Mouse (Mus musculus) limb, embryonic 15.5 days (tissue): ENCODE data around the gene Fam126b. TPM values are rescaled to one million over a fixed set of nuclear protein-coding genes. Genes with fewer than 3 reads are reported as not detected.
"Not testable (repeated sequence)": the region's sequence is repeated elsewhere in the genome, so short reads cannot be mapped to it uniquely, and the experiment has no call there.

Experiments
- ATAC-seq: fragments of 200-750 bp; cut with Nextera tagmentation; 2 replicates; pipeline ENCODE4 v1.8.0; 2017; ENCODE audit warnings: low read depth, moderate TSS enrichment; ENCODE audit not compliant: insufficient number of reproducible peaks, low FRiP score, low TSS enrichment
- H3K27ac ChIP-seq: fragments of 300-500 bp; sonication (generic); 2 replicates; pipeline ENCODE4 v1.5.1; 2015; ENCODE audit warnings: moderate library complexity, mild to moderate bottlenecking, inconsistent platforms
- H3K27me3 ChIP-seq: fragments of 300-500 bp; sonication (generic); 2 replicates; pipeline ENCODE4 v1.6.1; 2015; ENCODE audit warnings: inconsistent platforms
- H3K36me3 ChIP-seq: fragments of 300-500 bp; sonication (generic); 2 replicates; pipeline ENCODE4 v1.6.1; 2015; ENCODE audit warnings: inconsistent platforms
- H3K4me1 ChIP-seq: fragments of 300-500 bp; sonication (generic); 2 replicates; pipeline ENCODE4 v1.6.1; 2015; ENCODE audit warnings: inconsistent platforms
- H3K4me2 ChIP-seq: fragments of 300-500 bp; sonication (generic); 2 replicates; pipeline ENCODE4 v1.6.1; 2015; ENCODE audit warnings: mild to moderate bottlenecking, inconsistent platforms
- H3K4me3 ChIP-seq: fragments of 300-500 bp; sonication (generic); 2 replicates; pipeline ENCODE4 v1.5.1; 2015; ENCODE audit warnings: mild to moderate bottlenecking, inconsistent platforms
- H3K9ac ChIP-seq: fragments of 300-500 bp; sonication (generic); 2 replicates; pipeline ENCODE4 v1.6.1; 2015; ENCODE audit warnings: inconsistent platforms
- H3K9me3 ChIP-seq: fragments of 300-500 bp; sonication (generic); 2 replicates; pipeline ENCODE4 v1.6.1; 2016; ENCODE audit warnings: inconsistent platforms
- WGBS: fragments of 180-500 bp; shearing (Covaris S2); methylation state at CpG from one replicate; pipeline ENCODE4 v1.1.7; 2015; 5-methylcytosine and 5-hydroxymethylcytosine counted together
- polyA plus RNA-seq: library from polyadenylated mRNA; unstranded; fragments of >200 nt; fragmentation: Nextera tagmentation; extraction: Ambion mirVana; gene quantifications from 2 replicates; pipeline ENCODE4 v1.2.1, GENCODE M21; 2015

Gene Fam126b
- polyA plus RNA-seq, 1 experiment from 2014 or later, result 7.4 TPM

DNA sequence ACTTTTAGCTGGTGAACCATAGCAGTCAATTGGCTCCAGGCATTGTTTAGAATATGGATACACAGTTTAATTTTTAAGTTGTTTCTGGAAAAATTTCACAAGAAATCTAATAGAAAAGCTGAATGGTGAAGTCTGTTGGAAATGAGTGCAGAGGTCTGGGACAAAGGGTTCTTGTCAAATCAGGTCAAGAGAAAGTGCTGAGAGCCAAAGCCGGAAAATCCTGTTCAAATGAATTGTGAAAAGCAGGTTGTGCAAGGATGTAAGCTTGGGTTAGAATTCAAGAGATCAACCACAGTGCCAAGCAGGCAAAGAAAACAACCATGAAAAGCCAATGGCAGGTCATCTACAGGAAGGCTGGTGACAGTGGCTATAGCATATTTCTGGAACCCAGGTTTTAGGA, 24.0 kb upstream of the Fam126b start:
- Histone ChIP-seq H3K4me2 (no peak overlapping the region), H3K36me3 (no peaks in the 10 kb centered on the region), H3K27ac (no peak overlapping the region), H3K4me1 (no peaks in the 10 kb centered on the region), H3K27me3 (no peaks in the 10 kb centered on the region), H3K4me3 (no peak overlapping the region), H3K9me3 (no peaks in the 10 kb centered on the region), H3K9ac (no peak overlapping the region)
- no peak for ATAC-seq
- 86% methylated on average over 1 of the region's 1 CpGs for WGBS

DNA sequence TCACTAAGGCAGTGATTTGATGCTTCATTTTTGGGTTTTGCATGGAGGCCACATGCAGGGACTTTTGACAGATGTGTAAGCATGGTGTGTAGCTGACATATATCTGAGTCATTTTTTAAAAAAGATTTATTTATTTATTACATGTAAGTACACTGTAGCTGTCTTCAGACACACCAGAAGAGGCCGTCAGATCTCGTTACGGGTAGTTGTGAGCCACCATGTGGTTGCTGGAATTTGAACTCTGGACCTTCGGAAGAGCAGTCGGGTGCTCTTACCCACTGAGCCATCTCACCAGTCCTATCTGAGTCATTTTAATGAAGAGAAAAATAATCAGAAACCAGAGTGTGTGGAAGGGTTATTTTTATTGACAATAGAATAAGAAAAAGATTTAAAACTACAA, 23.5 kb upstream of the Fam126b start:
- H3K9ac ChIP-seq, H3K27me3 ChIP-seq, H3K9me3 ChIP-seq, ATAC-seq, H3K4me2 ChIP-seq, H3K4me1 ChIP-seq, H3K27ac ChIP-seq, H3K36me3 ChIP-seq, H3K4me3 ChIP-seq: not testable (repeated sequence)
- 86% methylated on average over 5 of the region's 5 CpGs for WGBS

DNA sequence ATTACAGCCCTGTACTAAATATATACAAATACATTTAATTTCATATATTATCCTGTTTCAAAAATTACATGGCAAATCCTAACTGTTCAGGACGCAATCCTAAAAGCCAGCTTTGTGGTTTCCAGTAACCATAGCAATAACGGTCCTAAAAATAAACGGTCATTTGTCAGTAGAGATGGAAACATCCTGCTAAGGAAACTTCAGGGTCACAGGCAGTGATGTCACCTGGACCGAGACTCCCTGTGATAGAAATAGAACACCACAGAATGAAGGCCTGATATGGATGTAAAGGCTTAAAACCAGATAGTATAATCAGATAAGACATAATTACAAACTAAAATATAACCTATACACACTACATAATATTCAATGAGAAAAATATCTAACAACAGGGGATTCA, 17.6 kb upstream of the Fam126b start:
- WGBS, result 68% methylated on average over 4 of the region's 4 CpGs
- no peaks in the 10 kb centered on the region for H3K36me3 ChIP-seq

DNA sequence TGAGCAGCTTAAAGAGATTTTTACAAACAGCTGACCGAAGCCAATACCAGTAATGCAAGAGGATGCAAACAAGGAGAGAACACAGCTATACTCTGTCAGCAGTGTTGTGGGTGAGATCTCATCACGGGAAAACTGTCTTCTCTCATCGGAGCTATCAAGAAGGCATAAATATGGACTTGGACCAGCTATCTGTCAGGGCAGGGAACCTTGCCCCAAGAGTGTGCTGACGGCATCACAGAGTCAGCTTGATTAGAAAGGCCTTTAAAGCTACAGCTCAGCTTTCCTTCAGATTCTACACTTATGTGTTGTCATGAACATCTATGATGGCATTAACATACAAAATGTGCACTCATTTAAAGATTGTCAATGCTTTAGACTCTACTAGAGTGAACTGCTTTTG, 16.6 kb upstream of the Fam126b start:
- no peaks in the 10 kb centered on the region for H3K4me1 ChIP-seq
- H3K9me3 ChIP-seq, result no peaks in the 10 kb centered on the region
- H3K27ac ChIP-seq, result no peak overlapping the region
- no peak overlapping the region for H3K9ac ChIP-seq
- ATAC-seq, result no peak
- no peaks in the 10 kb centered on the region for H3K36me3 ChIP-seq
- no peaks in the 10 kb centered on the region for H3K27me3 ChIP-seq
- H3K4me2 ChIP-seq, result no peak overlapping the region
- no peak overlapping the region for H3K4me3 ChIP-seq
- 82% methylated on average over 4 of the region's 4 CpGs for WGBS

More for the DNA sequence above, 17.6 kb upstream of the Fam126b start:
- no peak overlapping the region for H3K4me3 ChIP-seq
- ATAC-seq, result no peak
- no peak overlapping the region for H3K4me2 ChIP-seq
- no peaks in the 10 kb centered on the region for H3K9me3 ChIP-seq
- no peak overlapping the region for H3K27ac ChIP-seq
- no peak overlapping the region for H3K9ac ChIP-seq
- no peaks in the 10 kb centered on the region for H3K4me1 ChIP-seq
- H3K27me3 ChIP-seq, result no peaks in the 10 kb centered on the region

DNA sequence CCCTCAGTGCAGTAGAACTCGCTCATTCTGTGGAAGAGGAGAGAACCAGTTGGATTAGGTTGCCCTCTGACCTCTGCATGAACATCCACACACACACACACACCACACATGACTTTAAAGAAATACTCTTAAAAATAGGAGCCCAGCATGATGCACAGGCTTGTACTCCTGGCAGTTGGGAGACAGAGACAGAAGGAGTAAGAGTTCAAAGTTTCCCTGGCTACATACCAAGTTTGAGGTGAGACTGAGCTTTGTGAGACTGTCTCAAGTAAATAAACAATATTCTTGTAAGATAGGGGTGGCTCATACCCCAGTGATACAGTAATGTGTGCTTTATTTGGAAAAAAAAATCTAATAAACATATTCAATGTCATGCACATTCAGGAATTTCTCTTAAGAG, 1.4 kb upstream of the Fam126b start:
- Histone ChIP-seq H3K4me1 (peaks cover 16% of the 10 kb centered on the region), H3K27ac (no peak overlapping the region), H3K36me3 (peaks cover 7% of the 10 kb centered on the region; the same call in 1 of the 2 replicates), H3K9me3 (no peaks in the 10 kb centered on the region), H3K27me3 (no peaks in the 10 kb centered on the region), H3K4me3 (peak overlapping the region; percentile 76), H3K9ac (no peak overlapping the region), H3K4me2 (peak overlapping the region; percentile 52; the same call in 1 of the 2 replicates)
- ATAC-seq, result no peak
- 96% methylated on average over 1 of the region's 1 CpGs for WGBS

DNA sequence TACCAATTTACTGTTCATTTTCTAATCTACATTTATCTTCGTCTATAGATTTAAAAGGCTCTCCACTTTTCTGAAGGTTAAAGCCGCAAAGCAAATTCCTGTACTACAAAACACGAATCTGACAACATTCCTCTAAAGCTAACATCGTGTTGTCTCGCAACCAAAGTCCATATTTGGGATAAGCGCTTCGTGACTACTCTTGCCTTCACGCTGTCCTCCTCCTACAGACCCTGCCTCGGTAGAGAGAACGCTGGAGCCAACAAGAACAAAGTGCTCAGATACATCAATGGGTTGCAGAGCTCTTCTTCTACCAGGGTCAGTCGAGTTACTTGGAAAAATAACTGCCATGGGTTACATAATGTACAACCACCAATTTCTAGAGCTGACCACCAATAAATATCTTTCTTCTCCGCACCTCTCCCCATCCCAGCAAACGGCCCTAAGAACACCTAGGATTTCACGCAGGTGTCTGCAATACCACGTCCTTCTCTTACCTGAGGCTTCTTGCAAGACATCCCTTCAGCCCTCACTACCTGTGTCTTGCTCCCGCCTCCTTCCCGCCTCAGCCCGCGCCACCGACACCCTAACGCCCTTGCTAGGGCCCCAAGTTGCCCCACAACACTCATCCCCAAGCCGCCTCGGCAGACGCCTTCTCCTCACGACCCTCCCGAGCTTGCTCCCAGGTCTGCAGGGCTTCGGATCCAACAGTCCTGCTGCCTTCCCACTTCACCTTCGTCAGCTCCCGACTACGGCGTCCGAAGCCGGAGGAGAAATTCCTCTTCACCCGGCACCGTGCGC, 551 bp downstream of the Fam126b start:
- Histone ChIP-seq H3K27ac (no peak overlapping the region; the same call in 1 of the 2 replicates), H3K9ac (peak overlapping the region; percentile 74), H3K27me3 (no peaks in the 10 kb centered on the region), H3K36me3 (no peaks in the 10 kb centered on the region), H3K9me3 (no peaks in the 10 kb centered on the region), H3K4me3 (peak overlapping the region; percentile 76), H3K4me2 (peak overlapping the region; percentile 59), H3K4me1 (peaks cover 16% of the 10 kb centered on the region)
- peak; percentile 28; the same call in 1 of the 2 replicates for ATAC-seq
- 6% methylated on average over 35 of the region's 36 CpGs for WGBS

DNA sequence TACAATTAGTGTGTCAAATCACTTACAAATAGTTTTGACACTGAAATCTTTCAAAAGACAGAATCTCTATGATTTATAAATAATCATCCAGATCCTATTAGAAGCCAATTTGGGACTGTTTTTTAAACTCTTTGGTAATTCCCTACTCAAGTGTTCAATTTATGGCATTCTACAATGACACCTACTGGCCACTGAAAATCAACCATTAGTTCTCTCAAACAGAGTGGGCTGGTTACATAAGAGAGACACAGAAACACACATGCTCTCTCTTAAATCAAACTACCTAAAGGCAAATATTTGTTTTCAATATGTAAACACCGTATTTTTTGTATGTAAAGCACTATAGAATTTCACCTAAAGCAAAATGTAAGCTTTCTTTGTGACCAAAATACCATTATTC, 1.9 kb downstream of the Fam126b start:
- ATAC-seq, result no peak
- peaks cover 16% of the 10 kb centered on the region for H3K4me1 ChIP-seq
- no peaks in the 10 kb centered on the region for H3K36me3 ChIP-seq
- 84% methylated on average over 1 of the region's 1 CpGs for WGBS
- no peak overlapping the region for H3K4me3 ChIP-seq
- H3K27ac ChIP-seq, result no peak overlapping the region
- H3K4me2 ChIP-seq, result no peak overlapping the region
- H3K9ac ChIP-seq, result no peak overlapping the region
- H3K9me3 ChIP-seq, result no peaks in the 10 kb centered on the region
- H3K27me3 ChIP-seq, result no peaks in the 10 kb centered on the region

DNA sequence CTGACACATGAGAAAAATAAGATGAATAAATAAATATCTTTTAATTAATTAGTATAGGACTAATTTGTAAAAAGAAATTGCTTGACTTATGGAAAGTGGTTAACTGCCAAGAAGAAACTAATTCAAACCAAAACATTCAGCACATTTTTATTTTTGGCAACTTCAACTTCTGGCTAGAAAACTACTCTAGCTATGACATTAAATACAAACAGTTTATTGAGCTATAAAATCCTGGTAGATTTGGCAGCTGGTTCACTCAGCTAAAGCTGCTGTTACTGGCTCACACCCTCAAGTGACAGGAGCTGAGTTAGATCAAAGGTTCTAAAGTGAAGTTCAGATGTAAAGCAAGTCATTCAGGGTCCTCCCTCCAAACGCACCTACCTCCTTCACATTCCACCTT, 3.5 kb downstream of the Fam126b start:
- H3K9ac ChIP-seq, result no peak overlapping the region
- no peaks in the 10 kb centered on the region for H3K36me3 ChIP-seq
- peaks cover 16% of the 10 kb centered on the region for H3K4me1 ChIP-seq
- no peaks in the 10 kb centered on the region for H3K9me3 ChIP-seq
- 35% methylated on average over 1 of the region's 1 CpGs for WGBS
- no peak overlapping the region for H3K4me2 ChIP-seq
- H3K4me3 ChIP-seq, result no peak overlapping the region
- H3K27me3 ChIP-seq, result no peaks in the 10 kb centered on the region
- no peak for ATAC-seq
- H3K27ac ChIP-seq, result no peak overlapping the region; the same call in 1 of the 2 replicates

DNA sequence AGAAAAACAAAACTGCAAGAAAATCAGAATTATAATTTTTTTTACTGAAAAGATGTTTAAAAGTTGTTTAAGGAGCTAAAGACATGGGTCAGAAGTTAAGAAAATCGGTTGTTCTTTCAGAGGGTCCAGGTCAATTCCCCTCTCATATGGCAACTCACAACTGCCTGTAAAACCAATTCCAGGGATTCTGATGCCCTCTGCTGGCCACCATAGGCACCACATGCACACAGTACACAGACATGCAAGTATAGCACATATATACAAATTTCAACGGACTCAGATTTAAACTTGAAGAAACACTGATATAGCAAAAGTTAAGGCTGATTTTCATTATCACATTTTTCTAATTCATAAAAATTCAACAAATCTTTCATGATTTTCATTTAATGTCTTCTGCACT, 6.9 kb downstream of the Fam126b start:
- H3K27ac ChIP-seq, result no peak overlapping the region
- WGBS, result 89% methylated on average over 2 of the region's 2 CpGs
- ATAC-seq, result no peak
- no peak overlapping the region for H3K4me3 ChIP-seq
- no peaks in the 10 kb centered on the region for H3K36me3 ChIP-seq
- no peak overlapping the region for H3K4me2 ChIP-seq
- H3K27me3 ChIP-seq, result no peaks in the 10 kb centered on the region
- no peak overlapping the region for H3K9ac ChIP-seq
- H3K9me3 ChIP-seq, result no peaks in the 10 kb centered on the region
- H3K4me1 ChIP-seq, result peaks cover 6% of the 10 kb centered on the region

DNA sequence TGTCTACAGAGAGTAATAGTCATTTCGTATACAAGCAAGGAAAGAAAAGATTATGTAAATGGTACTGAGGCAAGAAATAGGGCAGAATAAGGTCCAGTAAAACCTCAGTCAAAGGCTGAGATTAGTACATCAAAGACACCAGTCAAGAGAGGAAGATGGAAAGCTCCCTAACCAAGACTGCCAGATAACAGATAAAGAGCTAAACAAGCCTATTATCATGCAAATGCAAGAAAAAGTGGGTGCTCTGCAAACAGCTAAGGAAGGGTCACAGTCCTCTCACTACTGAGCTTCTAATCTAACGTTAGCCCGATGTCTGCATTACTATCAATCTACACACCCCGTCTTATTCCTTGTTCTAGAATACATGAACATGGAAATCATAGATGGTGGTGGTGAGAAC, 15.7 kb downstream of the Fam126b start:
- no peak overlapping the region for H3K27ac ChIP-seq
- no peak for ATAC-seq
- no peaks in the 10 kb centered on the region for H3K27me3 ChIP-seq
- no peaks in the 10 kb centered on the region for H3K4me1 ChIP-seq
- H3K36me3 ChIP-seq, result no peaks in the 10 kb centered on the region
- no peak overlapping the region for H3K4me3 ChIP-seq
- no peak overlapping the region for H3K9ac ChIP-seq
- 47% methylated on average over 4 of the region's 4 CpGs for WGBS
- no peaks in the 10 kb centered on the region for H3K9me3 ChIP-seq
- H3K4me2 ChIP-seq, result no peak overlapping the region

DNA sequence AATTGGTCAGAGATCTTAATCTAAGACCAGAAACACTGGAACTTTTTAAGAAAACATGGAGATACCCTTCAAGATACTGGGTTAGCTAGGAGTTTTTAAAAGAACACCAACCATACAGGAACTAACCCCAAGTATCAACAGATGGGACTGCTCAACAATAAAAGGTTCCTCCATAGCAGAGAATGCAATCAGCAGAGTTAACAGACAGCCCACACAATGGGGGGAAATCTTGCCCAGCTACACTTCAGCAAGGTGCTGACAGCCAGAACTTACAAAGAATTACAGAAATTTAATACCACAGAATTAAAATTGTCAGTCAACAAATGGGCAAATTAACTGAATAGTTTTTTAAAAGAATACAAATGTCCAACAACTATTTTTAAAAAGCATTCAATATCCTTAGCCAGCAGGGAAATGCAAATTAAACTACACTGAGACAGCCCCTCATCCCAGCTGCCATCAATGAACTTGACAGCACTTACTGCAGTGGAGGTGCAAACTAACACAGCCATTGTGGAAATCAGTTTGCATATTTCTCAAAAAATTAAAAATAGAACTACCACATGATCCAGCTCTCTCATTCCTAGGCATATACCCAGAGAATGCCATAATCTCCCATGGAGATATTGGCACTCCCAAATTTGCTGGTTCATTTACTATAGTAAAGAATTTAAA, 17.5 kb downstream of the Fam126b start:
- no peaks in the 10 kb centered on the region for H3K4me1 ChIP-seq
- no peak overlapping the region for H3K27ac ChIP-seq
- no peaks in the 10 kb centered on the region for H3K27me3 ChIP-seq
- no peak overlapping the region for H3K4me3 ChIP-seq
- H3K4me2 ChIP-seq, result no peak overlapping the region
- H3K9me3 ChIP-seq, result no peaks in the 10 kb centered on the region
- no peak overlapping the region for H3K9ac ChIP-seq
- no peak for ATAC-seq
- H3K36me3 ChIP-seq, result 0 out of 2 replicates have a peak, but pooled peaks cover 3% of the 10 kb centered on the region

DNA sequence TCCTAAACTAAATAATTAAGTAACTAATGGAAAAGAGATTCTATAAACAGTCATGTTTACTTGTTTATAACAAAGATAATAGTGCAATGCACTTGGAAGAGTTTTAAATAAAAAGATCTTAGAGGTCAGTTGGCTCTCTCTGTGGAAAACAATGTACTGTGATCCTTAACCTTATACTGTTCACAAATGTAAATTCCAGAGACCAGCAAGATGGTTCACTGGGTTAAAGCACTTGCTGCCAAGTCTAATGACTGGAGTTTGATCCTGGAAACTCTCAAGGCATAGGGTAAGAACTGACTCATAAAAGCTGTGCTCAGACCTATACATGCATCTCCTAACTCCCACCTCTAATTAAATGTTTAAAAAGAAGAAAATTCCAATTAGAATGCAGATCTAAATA, 19.5 kb downstream of the Fam126b start:
- Histone ChIP-seq H3K36me3 (0 out of 2 replicates have a peak, but pooled peaks cover 7% of the 10 kb centered on the region), H3K9ac (no peak overlapping the region), H3K27ac (no peak overlapping the region), H3K4me2 (no peak overlapping the region), H3K4me3 (no peak overlapping the region), H3K27me3 (no peaks in the 10 kb centered on the region), H3K4me1 (no peaks in the 10 kb centered on the region), H3K9me3 (no peaks in the 10 kb centered on the region)
- no peak for ATAC-seq
